Comparison of ENCODE assay signal across 9 mouse cellular contexts in the genomic region with DNA sequence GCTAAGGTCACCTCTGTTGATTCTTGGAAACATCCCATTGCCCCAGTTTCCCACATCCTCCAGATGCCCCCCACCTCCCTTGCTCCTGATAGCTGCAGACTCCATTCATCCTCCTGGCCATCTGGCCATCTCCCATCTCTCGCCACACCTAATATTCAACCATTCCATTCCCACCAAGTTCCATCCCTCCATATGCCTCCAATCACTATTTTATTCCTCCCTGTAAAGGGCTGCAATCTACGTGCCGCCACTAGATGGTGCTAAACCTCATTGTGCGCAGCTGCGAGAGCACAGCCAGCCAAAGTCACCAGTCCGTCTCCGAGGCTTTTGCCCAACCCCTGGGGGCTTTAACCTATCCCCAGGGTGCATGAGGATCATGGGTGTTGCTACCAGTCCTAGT. TPM values are rescaled to one million over a fixed set of nuclear protein-coding genes. Genes with fewer than 3 reads are reported as not detected.
DNase-seq lines count a peak whose midpoint lies in the region; ATAC-seq lines count a peak whose summit lies in the region.
"Not testable (repeated sequence)": the region's sequence is repeated elsewhere in the genome, so short reads cannot be mapped to it uniquely, and the experiment has no call there.
"Had no signal": no experiment of that assay in that cellular context is flagged by ENCODE, and none has a peak within 500 bp of the region (broad histone marks: within the 10 kb centered on the region; RNA-seq: fewer than 3 reads in every experiment).

No protein-coding gene starts in this region.

- not testable (repeated sequence) for H3K9ac ChIP-seq in forebrain, embryonic 13.5 days; kidney, embryonic 14.5 days (ENCODE audit: low read depth, low read length); limb, embryonic 12.5 days (replicated peaks); midbrain, embryonic 11.5 days (ENCODE audit: low read length)

- peak; percentile 14 to 20 for DNase-seq in B cell, adult 2 months
- DNase-seq in cerebellum, adult 18-20 months, result peak; percentile 22 to 25
- peak; percentile 22 to 51 for DNase-seq in heart, postnatal 14 days
- not testable (repeated sequence) for DNase-seq in midbrain, embryonic 11.5 days (ENCODE audit: low spot score, missing footprints)
- peak; percentile 29 to 45 for DNase-seq in right cerebral cortex, adult 2 months (ENCODE audit: low spot score in 2 of 2)

- H3K9me3 ChIP-seq in forebrain, embryonic 13.5 days (replicated peaks); kidney, embryonic 14.5 days (ENCODE audit: control insufficient read depth, low read length); limb, embryonic 12.5 days; midbrain, embryonic 11.5 days (ENCODE audit: control insufficient read depth, low read length): not testable (repeated sequence)

- not testable (repeated sequence) for H3K36me3 ChIP-seq in forebrain, embryonic 13.5 days (ENCODE audit: poor library complexity, severe bottlenecking); kidney, embryonic 14.5 days (ENCODE audit: control insufficient read depth, insufficient read depth, low read length); limb, embryonic 12.5 days; midbrain, embryonic 11.5 days (ENCODE audit: control insufficient read depth, insufficient read depth, low read length)

- not testable (repeated sequence) for H3K27ac ChIP-seq in forebrain, embryonic 13.5 days; kidney, embryonic 14.5 days (ENCODE audit: low read depth, low read length); limb, embryonic 12.5 days; midbrain, embryonic 11.5 days (ENCODE audit: low read depth, low read length)

- peak; percentile 84 for ATAC-seq in forebrain, embryonic 13.5 days
- peak; percentile 76; the same call in 1 of the 2 replicates for ATAC-seq in kidney, embryonic 14.5 days (ENCODE audit: low FRiP score, low TSS enrichment)
- ATAC-seq in limb, embryonic 12.5 days (ENCODE audit: insufficient number of reproducible peaks, insufficient read depth, low FRiP score, low TSS enrichment, low read depth), result peak; percentile 52; the same call in 1 of the 2 replicates
- ATAC-seq in midbrain, embryonic 11.5 days (ENCODE audit: low FRiP score), result peak; percentile 80

- H3K4me2 ChIP-seq in forebrain, embryonic 13.5 days; kidney, embryonic 14.5 days (replicated peaks; ENCODE audit: low read depth, low read length); midbrain, embryonic 11.5 days: not testable (repeated sequence)
- H3K4me2 ChIP-seq in limb, embryonic 12.5 days, result 0 out of 2 replicates have a peak overlapping the region, but pooled peaks have one; percentile 40

- WGBS in forebrain, embryonic 13.5 days, result 7% methylated on average over 7 of the region's 7 CpGs
- 4% methylated on average over 5 of the region's 7 CpGs for WGBS in kidney, embryonic 14.5 days
- WGBS in limb, embryonic 12.5 days, result 4% methylated on average over 7 of the region's 7 CpGs
- 5% methylated on average over 5 of the region's 7 CpGs for WGBS in midbrain, embryonic 11.5 days

- intact Hi-C loops in heart, postnatal 14 days (cut with DNase I), result not testable (repeated sequence)

- not testable (repeated sequence) for H3K27me3 ChIP-seq in forebrain, embryonic 13.5 days; kidney, embryonic 14.5 days (ENCODE audit: control insufficient read depth, insufficient read depth, low read length); limb, embryonic 12.5 days; midbrain, embryonic 11.5 days (ENCODE audit: control insufficient read depth, insufficient read depth, low read length)

- not testable (repeated sequence) for H3K4me1 ChIP-seq in forebrain, embryonic 13.5 days; kidney, embryonic 14.5 days (ENCODE audit: control insufficient read depth, insufficient read depth, low read length); limb, embryonic 12.5 days (replicated peaks); midbrain, embryonic 11.5 days (ENCODE audit: control insufficient read depth, insufficient read depth, low read length)

- H3K4me3 ChIP-seq in forebrain, embryonic 13.5 days; kidney, embryonic 14.5 days (ENCODE audit: low read length); limb, embryonic 12.5 days (replicated peaks); midbrain, embryonic 11.5 days (ENCODE audit: low read depth, low read length): not testable (repeated sequence)

RNA-seq across cellular contexts. Expression of a gene that starts 55.2 kb away (rescaled TPM):
- polyA plus RNA-seq in forebrain, embryonic 13.5 days (2015; fragmentation: Nextera tagmentation; extraction: Ambion mirVana), result 10.1 and 16.9 TPM in 2 replicates
- 1 to 10 TPM; 2.4 to 3.1 TPM for total RNA-seq in heart, postnatal 14 days (2021)
- polyA plus RNA-seq in kidney, embryonic 14.5 days (2014; fragmentation: Nextera tagmentation; extraction: Ambion mirVana), result 7.8 and 8.2 TPM in 2 replicates
- 0.44 and 0.51 TPM in 2 replicates for polyA plus RNA-seq in limb, embryonic 12.5 days (2016; fragmentation: Nextera tagmentation; extraction: Ambion mirVana)
- polyA plus RNA-seq in midbrain, embryonic 11.5 days (2014; fragmentation: Nextera tagmentation; extraction: Ambion mirVana), result 0.56 and 0.81 TPM in 2 replicates
- polyA plus RNA-seq: activated CD4-positive, CD25-positive, alpha-beta regulatory T cell, adult 4 months had no signal
